Mouse (Mus musculus) liver, adult 2 months (tissue): ENCODE data around the gene Ptprs.

Experiments
- CTCF ChIP-seq: fragments of 200-500 bp; IDR thresholded peaks from 2 replicates; pipeline ENCODE4 v1.5.1; 2011; ENCODE audit warnings: low read depth, low read length, control low read depth
- POLR2A ChIP-seq: fragments of 200-500 bp; IDR thresholded peaks from 2 replicates; pipeline ENCODE4 v1.6.1; 2011; ENCODE audit warnings: low read length, control low read depth; ENCODE audit not compliant: insufficient read depth; ENCODE audit errors: extremely low read depth

DNA sequence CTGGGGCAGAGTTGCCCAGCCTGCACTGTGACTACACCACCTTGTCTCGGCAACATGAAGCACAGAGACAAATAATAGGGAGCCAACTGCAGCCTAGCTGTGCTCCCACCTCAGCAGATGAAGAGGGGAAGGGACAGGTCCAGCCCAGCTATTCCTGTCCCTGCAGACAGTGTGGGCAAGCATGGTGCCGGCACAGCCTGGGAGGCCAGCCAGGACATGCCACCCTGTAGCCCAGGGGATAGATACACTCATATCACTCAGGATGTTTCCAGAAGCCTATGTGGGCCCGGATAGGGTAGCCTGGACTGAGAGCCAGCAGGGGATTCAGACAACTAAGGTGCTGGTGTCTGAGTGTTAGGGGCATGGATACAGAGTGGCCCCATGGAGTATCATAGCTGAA is 76.1 kb downstream of the Ptprs start:
- no peak for TF ChIP-seq CTCF
- no peak for TF ChIP-seq POLR2A
